Mouse (Mus musculus) inflammation-experienced regulatory T-cells, adult 6 months (primary cell): ENCODE measurements around the gene Klf9. TPM values are rescaled to one million over a fixed set of nuclear protein-coding genes. Genes with fewer than 3 reads are reported as not detected.

Source experiments
- polyA plus RNA-seq, 3 experiments: library from polyadenylated mRNA; unstranded; fragments of 100-300 nt; shearing (Covaris generic); gene quantifications; one replicate each; pipeline ENCODE4 v1.2.1; 2017

Gene Klf9
- polyA plus RNA-seq, 3 experiments from 2014 or later = 1.1 to 4.4 (median 4.2) TPM

Other genes with a start within 250 kb of the Klf9 start
- gene Smc5, start 132.7 kb downstream of the Klf9 start, polyA plus RNA-seq = 10 to 100 TPM; 23.2 to 33.2 (median 31.7) TPM